Mouse (Mus musculus) testis, adult 2 months (tissue): Measurements from ENCODE around the gene P2ry1. TPM values are rescaled to one million over a fixed set of nuclear protein-coding genes. Genes with fewer than 3 reads are reported as not detected.

Source experiments
- H3K27ac ChIP-seq: fragments of 200-500 bp; 2 replicates; pipeline ENCODE4 v1.5.1; 2012; ENCODE audit warnings: low read depth, low read length; ENCODE audit not compliant: control insufficient read depth, insufficient read depth
- H3K27me3 ChIP-seq: fragments of 200-500 bp; 2 replicates; pipeline ENCODE4 v1.6.1; 2012; ENCODE audit warnings: mild to moderate bottlenecking, low read length, moderate library complexity; ENCODE audit not compliant: control insufficient read depth, insufficient read depth
- H3K36me3 ChIP-seq: fragments of 200-500 bp; 2 replicates; pipeline ENCODE4 v1.6.1; 2012; ENCODE audit warnings: mild to moderate bottlenecking, low read length; ENCODE audit not compliant: control insufficient read depth, insufficient read depth
- H3K4me1 ChIP-seq: fragments of 200-500 bp; 2 replicates; pipeline ENCODE4 v1.6.1; 2012; ENCODE audit warnings: low read length; ENCODE audit not compliant: control insufficient read depth, insufficient read depth
- H3K4me3 ChIP-seq: fragments of 200-500 bp; 2 replicates; pipeline ENCODE4 v1.5.1; 2012; ENCODE audit warnings: low read depth, mild to moderate bottlenecking, low read length, moderate library complexity, mixed read lengths; ENCODE audit not compliant: control insufficient read depth
- CTCF ChIP-seq: fragments of 200-500 bp; IDR thresholded peaks from 2 replicates; pipeline ENCODE4 v1.5.1; 2012; ENCODE audit warnings: low read depth, mild to moderate bottlenecking, inconsistent platforms, low read length, moderate library complexity; ENCODE audit not compliant: control insufficient read depth, insufficient read depth, insufficient replicate concordance
- POLR2A ChIP-seq: fragments of 200-500 bp; IDR thresholded peaks from 2 replicates; pipeline ENCODE4 v1.6.1; 2012; ENCODE audit warnings: low read depth, mild to moderate bottlenecking, inconsistent platforms, low read length, moderate library complexity; ENCODE audit not compliant: control insufficient read depth
- polyA plus RNA-seq: library from polyadenylated mRNA; depleted of rRNA; stranded (reverse); fragments of >200 nt; gene quantifications from 2 replicates; pipeline ENCODE4 v1.2.3, GENCODE M21; 2012; rRNA removed

P2ry1 gene
- 0.25 and 0.51 TPM in 2 replicates for polyA plus RNA-seq

- H3K4me1 ChIP-seq = peaks cover 12% of the 10 kb centered on the region
- no peak within 1 kb of the TSS for H3K27ac ChIP-seq
- no peaks in the 10 kb centered on the region for H3K36me3 ChIP-seq
- H3K27me3 ChIP-seq = no peaks in the 10 kb centered on the region
- peak within 1 kb of the TSS; percentile 76 for H3K4me3 ChIP-seq
- TF ChIP-seq POLR2A = no peak
- TF ChIP-seq CTCF = no peak
Measured at GRCm38 (mm10) chr3:61002587-61003501, at the start of gene P2ry1. Gene P2ry1, plus strand, starts transcription at chr3:61002795.

GRCm38 (mm10) chr3:60953199-60953736 is 49.3 kb upstream of the P2ry1 start:
- Histone ChIP-seq H3K4me1 (no peaks in the 10 kb centered on the region), H3K36me3 (no peaks in the 10 kb centered on the region), H3K4me3 (no peak overlapping the region), H3K27me3 (no peaks in the 10 kb centered on the region), H3K27ac (no peak overlapping the region)
- TF ChIP-seq POLR2A (no peak), CTCF (no peak)

GRCm38 (mm10) chr3:60954073-60954472 is 48.5 kb upstream of the P2ry1 start:
- Histone ChIP-seq H3K27ac (no peak overlapping the region), H3K36me3 (no peaks in the 10 kb centered on the region), H3K27me3 (no peaks in the 10 kb centered on the region), H3K4me1 (no peaks in the 10 kb centered on the region), H3K4me3 (no peak overlapping the region)
- TF ChIP-seq CTCF (no peak), POLR2A (no peak)

GRCm38 (mm10) chr3:60958769-60959168 is 43.8 kb upstream of the P2ry1 start:
- no peaks in the 10 kb centered on the region for H3K36me3 ChIP-seq
- TF ChIP-seq POLR2A = no peak

GRCm38 (mm10) chr3:60965137-60965536 is 37.5 kb upstream of the P2ry1 start:
- Histone ChIP-seq H3K36me3 (no peaks in the 10 kb centered on the region), H3K27ac (no peak overlapping the region), H3K4me1 (no peaks in the 10 kb centered on the region), H3K27me3 (no peaks in the 10 kb centered on the region), H3K4me3 (no peak overlapping the region)
- TF ChIP-seq POLR2A (no peak), CTCF (no peak)

More at GRCm38 (mm10) chr3:60958769-60959168, 43.8 kb upstream of the P2ry1 start:
- H3K27me3 ChIP-seq = no peaks in the 10 kb centered on the region
- no peak overlapping the region for H3K4me3 ChIP-seq
- H3K4me1 ChIP-seq = no peaks in the 10 kb centered on the region
- H3K27ac ChIP-seq = no peak overlapping the region

- Histone ChIP-seq H3K36me3 (no peaks in the 10 kb centered on the region), H3K27ac (no peak overlapping the region), H3K4me3 (no peak overlapping the region), H3K27me3 (no peaks in the 10 kb centered on the region), H3K4me1 (no peaks in the 10 kb centered on the region)
- no peak for TF ChIP-seq POLR2A
- no peak for TF ChIP-seq CTCF
Measured at GRCm38 (mm10) chr3:60974944-60975343, 27.7 kb upstream of the P2ry1 start.

- Histone ChIP-seq H3K36me3 (no peaks in the 10 kb centered on the region), H3K4me3 (no peak overlapping the region), H3K27me3 (no peaks in the 10 kb centered on the region), H3K27ac (no peak overlapping the region), H3K4me1 (no peaks in the 10 kb centered on the region)
- TF ChIP-seq POLR2A (no peak), CTCF (no peak)
Measured at GRCm38 (mm10) chr3:60982109-60982508, 20.5 kb upstream of the P2ry1 start.
